Mouse (Mus musculus): ENCODE measurements around the gene Gtf3c1. TPM values are rescaled to one million over a fixed set of nuclear protein-coding genes. Genes with fewer than 3 reads are reported as not detected.

The Gtf3c1 gene
- polyA plus RNA-seq, 1 experiment from 2014 or later: 20.2 TPM

- H3K4me3 ChIP-seq (replicated peaks): no peak overlapping the region
- no peaks in the 10 kb centered on the region for H3K9me3 ChIP-seq
- peaks cover 4% of the 10 kb centered on the region; the same call in 1 of the 2 replicates for H3K4me1 ChIP-seq
- H3K36me3 ChIP-seq: no peaks in the 10 kb centered on the region
- 57% methylated on average over 6 of the region's 6 CpGs for WGBS
- no peak overlapping the region for H3K4me2 ChIP-seq
- no peak overlapping the region for H3K9ac ChIP-seq
- no peak overlapping the region for H3K27ac ChIP-seq
- ATAC-seq (ENCODE audit: insufficient read depth, low FRiP score, low read depth): no peak
- H3K27me3 ChIP-seq (replicated peaks): no peaks in the 10 kb centered on the region
These were observed 100.0 kb downstream of the Gtf3c1 start for GRCm38 (mm10) chr7:125607384-125608182.

GRCm38 (mm10) chr7:125606265-125607164, 101.1 kb downstream of the Gtf3c1 start:
- H3K27ac ChIP-seq: no peak overlapping the region
- H3K9me3 ChIP-seq: no peaks in the 10 kb centered on the region
- no peak overlapping the region for H3K9ac ChIP-seq
- no peaks in the 10 kb centered on the region for H3K27me3 ChIP-seq (replicated peaks)
- no peak overlapping the region for H3K4me3 ChIP-seq (replicated peaks)
- H3K4me2 ChIP-seq: no peak overlapping the region
- no peak for ATAC-seq (ENCODE audit: insufficient read depth, low FRiP score, low read depth)
- peaks cover 4% of the 10 kb centered on the region; the same call in 1 of the 2 replicates for H3K4me1 ChIP-seq
- H3K36me3 ChIP-seq: no peaks in the 10 kb centered on the region
- WGBS: 76% methylated on average over 2 of the region's 2 CpGs

- Histone ChIP-seq H3K4me1 (peaks cover 4% of the 10 kb centered on the region; the same call in 1 of the 2 replicates), H3K27ac (no peak overlapping the region), H3K27me3 (replicated peaks) (no peaks in the 10 kb centered on the region), H3K4me3 (replicated peaks) (no peak overlapping the region), H3K9ac (no peak overlapping the region), H3K9me3 (no peaks in the 10 kb centered on the region), H3K4me2 (no peak overlapping the region), H3K36me3 (no peaks in the 10 kb centered on the region)
- 34% methylated on average over 4 of the region's 4 CpGs for WGBS
- ATAC-seq (ENCODE audit: insufficient read depth, low FRiP score, low read depth): no peak
These were observed 101.8 kb downstream of the Gtf3c1 start for GRCm38 (mm10) chr7:125605725-125606139.

GRCm38 (mm10) chr7:125604362-125605319, 102.9 kb downstream of the Gtf3c1 start:
- WGBS: 75% methylated on average over 12 of the region's 12 CpGs
- H3K4me2 ChIP-seq: no peak overlapping the region
- H3K4me1 ChIP-seq: peaks cover 4% of the 10 kb centered on the region; the same call in 1 of the 2 replicates
- no peaks in the 10 kb centered on the region for H3K27me3 ChIP-seq (replicated peaks)
- H3K9me3 ChIP-seq: no peaks in the 10 kb centered on the region
- H3K27ac ChIP-seq: no peak overlapping the region
- no peak overlapping the region for H3K9ac ChIP-seq
- H3K4me3 ChIP-seq (replicated peaks): no peak overlapping the region
- no peaks in the 10 kb centered on the region for H3K36me3 ChIP-seq
- no peak for ATAC-seq (ENCODE audit: insufficient read depth, low FRiP score, low read depth)

GRCm38 (mm10) chr7:125603185-125603631, 104.4 kb downstream of the Gtf3c1 start, which contains the start of gene Il21r:
Il21r (plus strand) TSS chr7:125603429.
- Histone ChIP-seq H3K9me3 (no peaks in the 10 kb centered on the region), H3K9ac (no peak within 1 kb of the TSS), H3K4me1 (peaks cover 4% of the 10 kb centered on the region; the same call in 1 of the 2 replicates), H3K4me3 (replicated peaks) (no peak within 1 kb of the TSS), H3K27me3 (replicated peaks) (no peaks in the 10 kb centered on the region), H3K27ac (no peak within 1 kb of the TSS), H3K4me2 (no peak within 1 kb of the TSS), H3K36me3 (no peaks in the 10 kb centered on the region)
- WGBS: 58% methylated on average over 11 of the region's 11 CpGs
- ATAC-seq (ENCODE audit: insufficient read depth, low FRiP score, low read depth): no peak

GRCm38 (mm10) chr7:125601821-125602448, 105.6 kb downstream of the Gtf3c1 start:
- Histone ChIP-seq H3K27ac (no peak overlapping the region), H3K4me2 (no peak overlapping the region), H3K9me3 (no peaks in the 10 kb centered on the region), H3K4me3 (replicated peaks) (no peak overlapping the region), H3K36me3 (no peaks in the 10 kb centered on the region), H3K9ac (no peak overlapping the region), H3K27me3 (replicated peaks) (no peaks in the 10 kb centered on the region), H3K4me1 (peaks cover 4% of the 10 kb centered on the region; the same call in 1 of the 2 replicates)
- ATAC-seq (ENCODE audit: insufficient read depth, low FRiP score, low read depth): no peak
- 66% methylated on average over 11 of the region's 11 CpGs for WGBS

GRCm38 (mm10) chr7:125601280-125601670, 106.3 kb downstream of the Gtf3c1 start:
- Histone ChIP-seq H3K27me3 (replicated peaks) (no peaks in the 10 kb centered on the region), H3K4me1 (peaks cover 4% of the 10 kb centered on the region; the same call in 1 of the 2 replicates), H3K4me2 (no peak overlapping the region), H3K36me3 (no peaks in the 10 kb centered on the region), H3K9ac (no peak overlapping the region), H3K9me3 (no peaks in the 10 kb centered on the region), H3K27ac (no peak overlapping the region), H3K4me3 (replicated peaks) (no peak overlapping the region)
- 78% methylated on average over 6 of the region's 6 CpGs for WGBS
- ATAC-seq (ENCODE audit: insufficient read depth, low FRiP score, low read depth): no peak

GRCm38 (mm10) chr7:125600612-125601279, 106.8 kb downstream of the Gtf3c1 start:
- H3K27me3 ChIP-seq (replicated peaks): no peaks in the 10 kb centered on the region
- H3K9ac ChIP-seq: no peak overlapping the region
- no peaks in the 10 kb centered on the region for H3K36me3 ChIP-seq
- peaks cover 4% of the 10 kb centered on the region; the same call in 1 of the 2 replicates for H3K4me1 ChIP-seq
- H3K4me3 ChIP-seq (replicated peaks): no peak overlapping the region
- ATAC-seq (ENCODE audit: insufficient read depth, low FRiP score, low read depth): no peak
- no peak overlapping the region for H3K4me2 ChIP-seq
- 37% methylated on average over 6 of the region's 6 CpGs for WGBS
- no peaks in the 10 kb centered on the region for H3K9me3 ChIP-seq
- no peak overlapping the region for H3K27ac ChIP-seq

GRCm38 (mm10) chr7:125600136-125600535, 107.4 kb downstream of the Gtf3c1 start:
- Histone ChIP-seq H3K36me3 (no peaks in the 10 kb centered on the region), H3K9ac (no peak overlapping the region), H3K4me3 (replicated peaks) (no peak overlapping the region), H3K4me2 (no peak overlapping the region), H3K4me1 (peaks cover 4% of the 10 kb centered on the region; the same call in 1 of the 2 replicates), H3K27ac (no peak overlapping the region), H3K9me3 (no peaks in the 10 kb centered on the region), H3K27me3 (replicated peaks) (no peaks in the 10 kb centered on the region)
- 71% methylated on average over 10 of the region's 10 CpGs for WGBS
- ATAC-seq (ENCODE audit: insufficient read depth, low FRiP score, low read depth): no peak

- Histone ChIP-seq H3K9ac (no peak overlapping the region), H3K4me1 (peaks cover 4% of the 10 kb centered on the region; the same call in 1 of the 2 replicates), H3K4me2 (no peak overlapping the region), H3K36me3 (no peaks in the 10 kb centered on the region), H3K9me3 (no peaks in the 10 kb centered on the region), H3K27ac (no peak overlapping the region), H3K27me3 (replicated peaks) (no peaks in the 10 kb centered on the region), H3K4me3 (replicated peaks) (no peak overlapping the region)
- no peak for ATAC-seq (ENCODE audit: insufficient read depth, low FRiP score, low read depth)
- WGBS: 51% methylated on average over 4 of the region's 4 CpGs
These were observed 108.1 kb downstream of the Gtf3c1 start for GRCm38 (mm10) chr7:125599373-125599973.

Data from stomach, embryonic 15.5 days (tissue).